Mouse (Mus musculus) spleen, adult 2 months (tissue): ENCODE data around the gene Man2a2. TPM values are rescaled to one million over a fixed set of nuclear protein-coding genes. Genes with fewer than 3 reads are reported as not detected.

Source experiments
- DNase-seq, 2 experiments: peaks; one replicate each; pipeline versions ENCODE4 v3.0.0 to v3.0.0-alpha.2; 2012 to 2021; ENCODE audit warnings: low spot score in 2 of 2, low read depth in 1 of 2
- H3K27ac ChIP-seq: fragments of 200-500 bp; 2 replicates; pipeline ENCODE4 v1.5.1; 2012; ENCODE audit warnings: low read length, inconsistent platforms; ENCODE audit not compliant: insufficient read depth
- H3K27me3 ChIP-seq: fragments of 200-500 bp; 2 replicates; pipeline ENCODE4 v1.6.1; 2012; ENCODE audit warnings: mild to moderate bottlenecking, moderate library complexity, low read length, inconsistent platforms; ENCODE audit not compliant: control insufficient read depth, insufficient read depth
- H3K36me3 ChIP-seq: fragments of 200-500 bp; 2 replicates; pipeline ENCODE4 v1.6.1; 2012; ENCODE audit warnings: mild to moderate bottlenecking, low read length, inconsistent platforms; ENCODE audit not compliant: control insufficient read depth, insufficient read depth
- H3K4me1 ChIP-seq: fragments of 200-500 bp; 2 replicates; pipeline ENCODE4 v1.6.1; 2011; ENCODE audit warnings: inconsistent platforms; ENCODE audit not compliant: control insufficient read depth, insufficient read depth, insufficient read length
- H3K4me3 ChIP-seq: fragments of 200-500 bp; 2 replicates; pipeline ENCODE4 v1.5.1; 2011; ENCODE audit warnings: mild to moderate bottlenecking, inconsistent platforms; ENCODE audit not compliant: insufficient read depth, insufficient read length; ENCODE audit errors: extremely low read depth
- CTCF ChIP-seq: fragments of 200-500 bp; IDR thresholded peaks from 2 replicates; pipeline ENCODE4 v1.5.1; 2011; ENCODE audit warnings: mild to moderate bottlenecking, inconsistent platforms; ENCODE audit not compliant: insufficient read depth, insufficient read length, insufficient replicate concordance; ENCODE audit errors: extremely low read depth
- POLR2A ChIP-seq: fragments of 200-500 bp; IDR thresholded peaks from 2 replicates; pipeline ENCODE4 v1.6.1; 2011; ENCODE audit warnings: low read depth, low read length, inconsistent platforms
- WGBS: fragments of 180-500 bp; shearing (Covaris S2); methylation state at CpG from one replicate; pipeline ENCODE4 v1.1.7; 2018; 5-methylcytosine and 5-hydroxymethylcytosine counted together
- polyA plus RNA-seq: library from polyadenylated mRNA; depleted of rRNA; stranded (reverse); fragments of >200 nt; gene quantifications from 2 replicates; pipeline ENCODE4 v1.2.3, GENCODE M21; 2012

The Man2a2 gene
- polyA plus RNA-seq, 1 experiment: 98.3 TPM

- TF ChIP-seq POLR2A (no peak), CTCF (no peak)
- Histone ChIP-seq H3K36me3 (peaks cover 4% of the 10 kb centered on the region; the same call in 1 of the 2 replicates), H3K4me1 (peaks cover 14% of the 10 kb centered on the region), H3K27me3 (no peaks in the 10 kb centered on the region), H3K4me3 (no peak overlapping the region), H3K27ac (no peak overlapping the region)
- DNase-seq: no peak
- 82% methylated on average over 7 of the region's 7 CpGs for WGBS
These were observed 29.4 kb downstream of the Man2a2 start for GRCm38 (mm10) chr7:80341793-80342192.

GRCm38 (mm10) chr7:80340793-80341192 lies 30.4 kb downstream of the Man2a2 start, which contains the start of gene Unc45a:
Unc45a (minus strand) TSS chr7:80341005.
- peak; percentile 74 to 81 for DNase-seq
- under 1% methylated on average over 11 of the region's 11 CpGs for WGBS
- H3K4me3 ChIP-seq: peak within 1 kb of the TSS; percentile 70

DNA sequence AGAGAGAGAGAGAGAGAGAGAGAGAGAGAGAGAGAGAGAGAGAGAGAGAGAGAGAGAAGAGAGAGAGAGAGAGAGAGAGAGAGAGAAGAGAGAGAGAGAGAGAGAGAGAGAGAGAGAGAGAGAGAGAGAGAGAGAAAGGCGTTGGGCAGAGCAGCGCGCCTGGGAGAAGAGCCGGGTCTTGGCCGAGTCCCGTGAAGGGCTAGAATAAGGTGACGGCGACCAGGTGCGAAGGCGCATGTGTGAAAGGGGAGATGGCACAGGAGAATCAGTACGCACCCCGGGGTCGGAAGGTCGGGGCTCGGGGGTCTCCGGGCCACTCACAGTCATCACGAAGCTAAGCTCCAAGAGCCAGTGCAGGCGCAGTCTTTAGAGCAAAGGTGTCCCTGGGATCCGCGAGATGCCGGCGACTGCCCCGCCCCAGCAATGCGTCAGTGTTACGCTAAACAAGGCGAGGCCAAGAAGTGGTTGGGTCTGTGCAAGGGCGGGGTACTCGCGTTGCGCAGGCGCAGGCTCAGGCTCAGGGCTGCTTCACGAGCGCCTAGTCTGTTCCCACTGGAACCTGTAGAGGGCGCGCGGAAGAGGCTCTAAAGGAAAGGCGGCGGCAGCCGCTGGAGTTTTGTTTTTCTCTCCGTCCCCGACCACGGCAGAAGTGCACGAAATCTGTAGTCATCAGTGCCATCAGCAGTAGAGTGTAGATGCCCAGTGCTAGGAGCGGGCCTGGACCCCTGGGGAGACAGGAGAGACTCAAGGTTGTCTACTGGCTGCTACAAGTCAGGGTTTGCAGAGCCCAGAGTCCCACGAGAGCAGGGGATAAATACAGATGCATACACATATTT lies 31.2 kb downstream of the Man2a2 start:
- TF ChIP-seq POLR2A (peak; percentile 61; the same call in 1 of the 2 replicates), CTCF (peak; percentile 78)
- WGBS: under 1% methylated on average over 45 of the region's 45 CpGs
- peaks cover 14% of the 10 kb centered on the region for H3K4me1 ChIP-seq
- peak; percentile 96 to 98 for DNase-seq
- H3K27ac ChIP-seq: peak overlapping the region; percentile 88
- H3K4me3 ChIP-seq: peak overlapping the region; percentile 70
- peaks cover 20% of the 10 kb centered on the region for H3K36me3 ChIP-seq
- H3K27me3 ChIP-seq: no peaks in the 10 kb centered on the region

More at GRCm38 (mm10) chr7:80340793-80341192, 30.4 kb downstream of the Man2a2 start, which contains the start of gene Unc45a:
- H3K4me1 ChIP-seq: peaks cover 14% of the 10 kb centered on the region
- peak within 1 kb of the TSS; percentile 88 for H3K27ac ChIP-seq
- no peaks in the 10 kb centered on the region for H3K27me3 ChIP-seq
- H3K36me3 ChIP-seq: peaks cover 14% of the 10 kb centered on the region
- TF ChIP-seq POLR2A: no peak
- TF ChIP-seq CTCF: peak; percentile 66; the same call in 1 of the 2 replicates

DNA sequence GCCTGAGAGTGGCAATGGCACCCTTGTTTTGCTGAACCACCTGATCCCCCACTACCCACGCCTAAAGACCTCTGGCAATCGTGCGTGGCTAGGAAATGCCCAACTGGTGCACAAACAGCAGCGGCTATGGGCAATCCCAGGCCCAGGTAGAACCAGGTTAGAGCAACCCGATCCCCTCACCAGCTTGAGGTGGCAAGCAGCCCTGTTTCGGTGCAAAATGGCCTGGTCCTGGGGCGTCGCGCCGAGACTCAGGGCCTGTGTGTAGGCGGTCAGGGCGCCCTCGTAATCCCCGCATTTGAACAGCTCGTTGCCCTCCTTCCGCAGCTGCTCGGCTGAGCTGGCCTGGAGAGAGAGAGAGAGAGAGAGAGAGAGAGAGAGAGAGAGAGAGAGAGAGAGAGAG lies 31.8 kb downstream of the Man2a2 start:
- Histone ChIP-seq H3K36me3 (peaks cover 25% of the 10 kb centered on the region), H3K27me3 (no peaks in the 10 kb centered on the region), H3K27ac (no peak overlapping the region), H3K4me1 (peaks cover 14% of the 10 kb centered on the region), H3K4me3 (peak overlapping the region; percentile 51)
- TF ChIP-seq POLR2A (no peak), CTCF (no peak)
- 6% methylated on average over 17 of the region's 17 CpGs for WGBS
- DNase-seq: no peak

- H3K27ac ChIP-seq: no peak overlapping the region
- H3K36me3 ChIP-seq: peaks cover 43% of the 10 kb centered on the region
- no peak overlapping the region for H3K4me3 ChIP-seq
- DNase-seq: no peak
- WGBS: 79% methylated on average over 3 of the region's 3 CpGs
- TF ChIP-seq CTCF (no peak), POLR2A (no peak)
- H3K27me3 ChIP-seq: no peaks in the 10 kb centered on the region
- H3K4me1 ChIP-seq: peaks cover 8% of the 10 kb centered on the region
These were observed 34.2 kb downstream of the Man2a2 start for GRCm38 (mm10) chr7:80336932-80337331.

- H3K36me3 ChIP-seq: peaks cover 62% of the 10 kb centered on the region
- 88% methylated on average over 4 of the region's 4 CpGs for WGBS
- no peak for DNase-seq
These were observed 36.3 kb downstream of the Man2a2 start for GRCm38 (mm10) chr7:80334848-80335247.

More at GRCm38 (mm10) chr7:80334848-80335247, 36.3 kb downstream of the Man2a2 start:
- no peaks in the 10 kb centered on the region for H3K27me3 ChIP-seq
- TF ChIP-seq POLR2A (no peak), CTCF (no peak)
- no peak overlapping the region for H3K27ac ChIP-seq
- H3K4me1 ChIP-seq: peaks cover 8% of the 10 kb centered on the region
- no peak overlapping the region for H3K4me3 ChIP-seq
